Mouse (Mus musculus) bone marrow macrophage, adult 2 months (primary cell): Measurements from ENCODE around the gene Pear1.

ENCODE experiments used
- CTCF ChIP-seq: IDR thresholded peaks from 2 replicates; pipeline ENCODE4 v1.5.1; 2012; ENCODE audit warnings: low read depth, mild to moderate bottlenecking, low read length, moderate library complexity
- POLR2A ChIP-seq: IDR thresholded peaks from 2 replicates; pipeline ENCODE4 v1.6.1; 2012; ENCODE audit warnings: mild to moderate bottlenecking, low read depth, low read length, borderline replicate concordance

- TF ChIP-seq POLR2A (no peak), CTCF (no peak)
Measured at GRCm38 (mm10) chr3:87847680-87848079, 23.6 kb upstream of the Pear1 start.
